Mouse (Mus musculus) R1 (cell line): ENCODE results near the gene Tspo.
A peak's percentile ranks its signal among the peaks of the same experiment; 100 is the strongest.

Experiments used
- DNase-seq: peaks from one replicate; pipeline ENCODE4 v3.0.0-alpha.2; 2018; ENCODE audit warnings: low read depth, low spot score

The Tspo gene

GRCm38 (mm10) chr15:83583419-83584156 is 20.2 kb downstream of the Tspo start:
- peak; percentile 62 for DNase-seq

GRCm38 (mm10) chr15:83584741-83585220 is 21.4 kb downstream of the Tspo start:
- no peak for DNase-seq

GRCm38 (mm10) chr15:83590841-83591240 is 27.4 kb downstream of the Tspo start:
- DNase-seq = no peak

GRCm38 (mm10) chr15:83591758-83592157 is 28.4 kb downstream of the Tspo start:
- no peak for DNase-seq

- no peak for DNase-seq
These were observed 29.1 kb downstream of the Tspo start for GRCm38 (mm10) chr15:83592260-83593188.

- DNase-seq = no peak
These were observed 29.8 kb downstream of the Tspo start for GRCm38 (mm10) chr15:83593189-83593585.

- peak; percentile 41 for DNase-seq
These were observed 30.5 kb downstream of the Tspo start for GRCm38 (mm10) chr15:83593702-83594512.

- DNase-seq = peak; percentile 98
These were observed 31.3 kb downstream of the Tspo start, which contains the start of gene Ttll12 for GRCm38 (mm10) chr15:83594513-83595363. TSS of gene Ttll12 (minus strand) at chr15:83595157.

GRCm38 (mm10) chr15:83595364-83595711 is 31.9 kb downstream of the Tspo start:
- DNase-seq = no peak

GRCm38 (mm10) chr15:83596833-83597232 is 33.4 kb downstream of the Tspo start:
- DNase-seq = no peak

GRCm38 (mm10) chr15:83601185-83601584 is 37.8 kb downstream of the Tspo start:
- DNase-seq = no peak

GRCm38 (mm10) chr15:83602372-83603045 is 39.1 kb downstream of the Tspo start:
- no peak for DNase-seq

GRCm38 (mm10) chr15:83603046-83603396 is 39.6 kb downstream of the Tspo start:
- no peak for DNase-seq

- no peak for DNase-seq
These were observed 40.0 kb downstream of the Tspo start for GRCm38 (mm10) chr15:83603426-83603825.

- no peak for DNase-seq
These were observed 42.8 kb downstream of the Tspo start for GRCm38 (mm10) chr15:83606216-83606615.

GRCm38 (mm10) chr15:83606700-83607099 is 43.3 kb downstream of the Tspo start:
- no peak for DNase-seq

GRCm38 (mm10) chr15:83607115-83607802 is 43.9 kb downstream of the Tspo start:
- DNase-seq = peak; percentile 78

- no peak for DNase-seq
These were observed 51.9 kb downstream of the Tspo start for GRCm38 (mm10) chr15:83615245-83615644.
